Mouse (Mus musculus): Measurements from ENCODE around the gene Kcnip2. TPM values are rescaled to one million over a fixed set of nuclear protein-coding genes. Genes with fewer than 3 reads are reported as not detected.
"Not testable (repeated sequence)": the region's sequence is repeated elsewhere in the genome, so short reads cannot be mapped to it uniquely, and the experiment has no call there.

Gene Kcnip2
- polyA plus RNA-seq, 1 experiment, result 0.72 TPM

DNA sequence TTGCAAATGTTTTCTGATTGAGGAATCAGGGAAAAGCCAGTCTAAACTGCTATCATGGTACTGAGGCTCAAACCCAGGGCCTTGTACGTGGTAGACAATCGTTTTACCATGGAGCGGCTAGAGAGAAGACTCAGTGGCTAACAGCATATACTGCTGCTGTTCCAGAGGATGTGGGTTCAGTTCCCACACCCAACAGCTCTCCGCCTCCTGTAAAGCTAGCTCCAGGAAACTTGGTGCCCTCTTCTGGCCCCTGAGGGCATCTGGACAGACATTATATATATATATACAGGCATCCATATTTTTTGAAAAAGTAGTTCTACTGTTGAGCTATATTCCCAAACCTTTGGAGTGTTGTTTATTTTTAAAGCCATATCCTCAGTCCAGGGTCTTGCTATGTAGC is 8.1 kb downstream of the Kcnip2 start:
- H3K4me1 ChIP-seq (ENCODE audit: control insufficient read depth, insufficient read depth, low read length), result no peaks in the 10 kb centered on the region; the same call in none of the 2 replicates
- no peak overlapping the region for H3K4me3 ChIP-seq (replicated peaks; ENCODE audit: control insufficient read depth, low read depth, low read length)
- H3K27ac ChIP-seq (ENCODE audit: control insufficient read depth, insufficient read depth, low read depth, low read length, poor library complexity), result no peak overlapping the region
- 68% methylated on average over 4 of the region's 4 CpGs for WGBS
- TF ChIP-seq CTCF (IDR thresholded peaks at IDR 0.05; ENCODE audit: control insufficient read depth, insufficient read depth, low read length), result no peak
- no peak for TF ChIP-seq POLR2A (IDR thresholded peaks at IDR 0.05; ENCODE audit: borderline replicate concordance, control insufficient read depth, low read depth, low read length)

- 86% methylated on average over 6 of the region's 6 CpGs for WGBS
- H3K4me1 ChIP-seq (ENCODE audit: control insufficient read depth, insufficient read depth, low read length), result not testable (repeated sequence)
These were observed 10.0 kb downstream of the Kcnip2 start for GRCm38 (mm10) chr19:45805817-45806216.

GRCm38 (mm10) chr19:45804593-45805368 is 11.1 kb downstream of the Kcnip2 start:
- no peak overlapping the region for H3K27ac ChIP-seq (ENCODE audit: control insufficient read depth, insufficient read depth, low read depth, low read length, poor library complexity)
- no peaks in the 10 kb centered on the region for H3K4me1 ChIP-seq (ENCODE audit: control insufficient read depth, insufficient read depth, low read length)
- H3K4me3 ChIP-seq (replicated peaks; ENCODE audit: control insufficient read depth, low read depth, low read length), result no peak overlapping the region
- TF ChIP-seq POLR2A (IDR thresholded peaks at IDR 0.05; ENCODE audit: borderline replicate concordance, control insufficient read depth, low read depth, low read length) (no peak), CTCF (IDR thresholded peaks at IDR 0.05; ENCODE audit: control insufficient read depth, insufficient read depth, low read length) (peak; percentile 77)
- WGBS, result 33% methylated on average over 12 of the region's 12 CpGs

More at GRCm38 (mm10) chr19:45805817-45806216, 10.0 kb downstream of the Kcnip2 start:
- not testable (repeated sequence) for H3K27ac ChIP-seq (ENCODE audit: control insufficient read depth, insufficient read depth, low read depth, low read length, poor library complexity); H3K4me3 ChIP-seq (replicated peaks; ENCODE audit: control insufficient read depth, low read depth, low read length)

DNA sequence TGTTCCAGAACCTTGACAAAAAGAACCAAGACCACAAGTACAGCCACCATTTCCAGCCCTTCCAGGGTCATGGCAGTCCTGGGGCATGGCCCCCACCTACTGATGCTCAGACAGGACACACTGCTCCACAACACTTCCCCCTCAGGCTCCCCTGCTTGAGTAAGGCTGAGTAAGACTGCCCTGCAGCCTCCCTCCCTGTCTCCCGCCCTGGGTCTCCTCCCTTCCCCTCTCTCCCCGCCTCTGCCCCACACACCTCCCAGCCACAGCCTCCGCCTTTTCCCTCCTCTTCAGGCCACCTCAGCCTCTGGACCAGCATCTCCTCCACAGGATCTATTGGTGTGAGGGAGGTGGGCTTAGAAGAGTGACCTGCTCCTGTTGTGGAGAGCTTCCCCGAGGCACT is 12.5 kb downstream of the Kcnip2 start:
- TF ChIP-seq POLR2A (IDR thresholded peaks at IDR 0.05; ENCODE audit: borderline replicate concordance, control insufficient read depth, low read depth, low read length) (no peak), CTCF (IDR thresholded peaks at IDR 0.05; ENCODE audit: control insufficient read depth, insufficient read depth, low read length) (no peak)
- WGBS, result 31% methylated on average over 4 of the region's 4 CpGs
- Histone ChIP-seq H3K4me3 (replicated peaks; ENCODE audit: control insufficient read depth, low read depth, low read length) (no peak overlapping the region), H3K27ac (ENCODE audit: control insufficient read depth, insufficient read depth, low read depth, low read length, poor library complexity) (no peak overlapping the region), H3K4me1 (ENCODE audit: control insufficient read depth, insufficient read depth, low read length) (no peaks in the 10 kb centered on the region)

DNA sequence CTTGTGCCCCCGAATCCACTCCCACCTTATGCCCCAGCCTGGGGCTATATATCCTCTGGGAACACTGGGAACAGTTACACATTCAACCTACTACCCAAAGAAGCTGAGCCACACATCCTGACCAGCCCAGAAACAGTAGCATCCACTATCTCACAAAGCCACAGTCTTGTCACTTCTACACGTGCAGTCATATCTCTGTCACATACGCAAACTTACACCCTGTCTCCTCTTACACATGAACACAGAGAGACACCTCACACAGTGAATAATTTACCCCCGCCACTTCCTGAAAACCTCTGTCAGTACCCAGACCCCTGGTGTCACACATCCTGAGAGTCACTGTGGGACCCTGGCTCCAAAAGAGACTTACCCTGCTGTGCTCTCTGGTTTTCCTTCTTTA is 13.2 kb downstream of the Kcnip2 start:
- Histone ChIP-seq H3K4me1 (ENCODE audit: control insufficient read depth, insufficient read depth, low read length) (no peaks in the 10 kb centered on the region), H3K4me3 (replicated peaks; ENCODE audit: control insufficient read depth, low read depth, low read length) (no peak overlapping the region), H3K27ac (ENCODE audit: control insufficient read depth, insufficient read depth, low read depth, low read length, poor library complexity) (no peak overlapping the region)
- 54% methylated on average over 4 of the region's 4 CpGs for WGBS
- no peak for TF ChIP-seq POLR2A (IDR thresholded peaks at IDR 0.05; ENCODE audit: borderline replicate concordance, control insufficient read depth, low read depth, low read length)
- no peak for TF ChIP-seq CTCF (IDR thresholded peaks at IDR 0.05; ENCODE audit: control insufficient read depth, insufficient read depth, low read length)

- Histone ChIP-seq H3K27ac (ENCODE audit: control insufficient read depth, insufficient read depth, low read depth, low read length, poor library complexity) (no peak overlapping the region), H3K4me3 (replicated peaks; ENCODE audit: control insufficient read depth, low read depth, low read length) (no peak overlapping the region), H3K4me1 (ENCODE audit: control insufficient read depth, insufficient read depth, low read length) (peaks cover 2% of the 10 kb centered on the region)
- WGBS, result 93% methylated on average over 15 of the region's 15 CpGs
- TF ChIP-seq CTCF (IDR thresholded peaks at IDR 0.05; ENCODE audit: control insufficient read depth, insufficient read depth, low read length) (no peak), POLR2A (IDR thresholded peaks at IDR 0.05; ENCODE audit: borderline replicate concordance, control insufficient read depth, low read depth, low read length) (no peak)
These were observed 19.0 kb downstream of the Kcnip2 start for GRCm38 (mm10) chr19:45796879-45797278.

DNA sequence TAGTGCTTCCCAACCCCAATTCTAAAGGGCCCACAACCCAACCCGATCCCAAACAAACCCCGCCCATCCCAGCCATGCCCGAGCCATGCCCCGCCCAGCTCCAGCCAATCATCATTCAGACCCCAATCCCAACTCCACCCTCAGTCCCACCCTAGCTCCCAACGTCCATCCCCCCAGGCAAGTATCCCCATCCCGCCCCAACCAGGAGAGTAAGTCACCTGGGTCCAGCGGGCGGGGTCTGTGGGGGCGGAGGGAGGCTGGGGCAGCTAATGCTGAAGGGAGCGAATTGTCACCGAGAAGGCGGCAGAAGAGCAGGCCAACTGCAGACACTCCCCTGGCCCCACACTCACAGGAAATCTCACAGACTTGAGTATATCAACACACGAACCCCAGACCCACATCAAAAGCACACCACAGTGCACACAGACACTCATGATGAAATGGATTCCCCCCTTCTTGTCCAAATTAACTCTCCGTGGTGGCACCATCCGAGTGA is 19.8 kb downstream of the Kcnip2 start:
- TF ChIP-seq CTCF (IDR thresholded peaks at IDR 0.05; ENCODE audit: control insufficient read depth, insufficient read depth, low read length), result no peak
- TF ChIP-seq POLR2A (IDR thresholded peaks at IDR 0.05; ENCODE audit: borderline replicate concordance, control insufficient read depth, low read depth, low read length), result no peak
- Histone ChIP-seq H3K4me3 (replicated peaks; ENCODE audit: control insufficient read depth, low read depth, low read length) (no peak overlapping the region), H3K27ac (ENCODE audit: control insufficient read depth, insufficient read depth, low read depth, low read length, poor library complexity) (no peak overlapping the region), H3K4me1 (ENCODE audit: control insufficient read depth, insufficient read depth, low read length) (peaks cover 2% of the 10 kb centered on the region)
- 65% methylated on average over 15 of the region's 15 CpGs for WGBS

GRCm38 (mm10) chr19:45795406-45795944 is 20.4 kb downstream of the Kcnip2 start:
- Histone ChIP-seq H3K4me1 (ENCODE audit: control insufficient read depth, insufficient read depth, low read length) (peaks cover 2% of the 10 kb centered on the region), H3K27ac (ENCODE audit: control insufficient read depth, insufficient read depth, low read depth, low read length, poor library complexity) (no peak overlapping the region), H3K4me3 (replicated peaks; ENCODE audit: control insufficient read depth, low read depth, low read length) (no peak overlapping the region)
- 56% methylated on average over 15 of the region's 15 CpGs for WGBS
- no peak for TF ChIP-seq POLR2A (IDR thresholded peaks at IDR 0.05; ENCODE audit: borderline replicate concordance, control insufficient read depth, low read depth, low read length)
- no peak for TF ChIP-seq CTCF (IDR thresholded peaks at IDR 0.05; ENCODE audit: control insufficient read depth, insufficient read depth, low read length)

Data from bone marrow, adult 2 months (tissue).